Mouse (Mus musculus) heart, embryonic 10.5 days (tissue): ENCODE measurements around the gene Crtc3. TPM values are rescaled to one million over a fixed set of nuclear protein-coding genes. Genes with fewer than 3 reads are reported as not detected.

ENCODE experiments used
- DNase-seq: peaks from one replicate; pipeline ENCODE4 v3.0.0-alpha.2; 2017; ENCODE audit warnings: low spot score
- H3K27ac ChIP-seq: fragments of 300-500 bp; sonication (generic); 2 replicates; pipeline ENCODE4 v1.5.1; 2016; ENCODE audit warnings: mild to moderate bottlenecking
- H3K27me3 ChIP-seq: fragments of 300-500 bp; sonication (generic); 2 replicates; pipeline ENCODE4 v1.6.1; 2016; ENCODE audit warnings: mild to moderate bottlenecking; ENCODE audit not compliant: poor library complexity, insufficient read depth, severe bottlenecking
- H3K36me3 ChIP-seq: fragments of 300-500 bp; sonication (generic); 2 replicates; pipeline ENCODE4 v1.6.1; 2016; ENCODE audit warnings: mild to moderate bottlenecking, moderate library complexity
- H3K4me1 ChIP-seq: fragments of 300-500 bp; sonication (generic); 2 replicates; pipeline ENCODE4 v1.6.1; 2016; ENCODE audit warnings: mild to moderate bottlenecking
- H3K4me3 ChIP-seq: fragments of 300-500 bp; sonication (generic); 2 replicates; pipeline ENCODE4 v1.5.1; 2016; ENCODE audit warnings: mild to moderate bottlenecking, moderate library complexity
- H3K9me3 ChIP-seq: fragments of 300-500 bp; sonication (generic); 2 replicates; pipeline ENCODE4 v1.6.1; 2016; ENCODE audit warnings: mild to moderate bottlenecking, moderate library complexity
- WGBS: fragments of 180-500 bp; shearing (Covaris S2); methylation state at CpG from one replicate; pipeline ENCODE4 v1.1.7; 2016; 5-methylcytosine and 5-hydroxymethylcytosine counted together
- polyA plus RNA-seq: library from polyadenylated mRNA; unstranded; fragments of >200 nt; fragmentation: Nextera tagmentation; extraction: Ambion mirVana; gene quantifications from 2 replicates; pipeline ENCODE4 v1.2.1, GENCODE M21; 2016

Gene Crtc3
- polyA plus RNA-seq, 1 experiment from 2014 or later = 18.6 TPM

DNA sequence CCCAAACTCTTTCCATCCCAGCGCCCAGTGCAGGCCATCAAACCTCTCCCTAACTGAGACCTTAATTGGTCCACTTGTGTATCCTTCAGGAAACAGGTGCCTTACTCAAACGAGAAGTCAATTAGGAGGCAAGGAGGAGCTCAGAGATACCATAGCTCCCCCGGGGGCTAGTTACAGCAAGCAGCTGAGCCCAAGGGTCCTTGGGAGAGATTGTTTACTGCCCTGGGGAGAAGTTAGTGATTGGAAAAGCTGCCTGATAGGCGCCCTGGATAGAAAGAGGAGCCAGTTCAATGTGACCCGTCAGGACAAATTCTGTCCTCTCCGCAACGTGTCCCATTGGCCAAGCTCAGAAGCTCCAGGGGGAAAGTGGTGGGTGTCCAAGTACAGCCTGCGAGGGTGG lies 11.0 kb upstream of the Crtc3 start:
- no peaks in the 10 kb centered on the region for H3K27me3 ChIP-seq
- no peaks in the 10 kb centered on the region for H3K36me3 ChIP-seq
- 57% methylated on average over 8 of the region's 8 CpGs for WGBS
- peaks cover 6% of the 10 kb centered on the region; the same call in 1 of the 2 replicates for H3K4me1 ChIP-seq
- no peak for DNase-seq
- H3K9me3 ChIP-seq = no peaks in the 10 kb centered on the region
- H3K27ac ChIP-seq = 0 out of 2 replicates have a peak overlapping the region, but pooled peaks have one; percentile 2
- H3K4me3 ChIP-seq = no peak overlapping the region

- WGBS = 80% methylated on average over 2 of the region's 3 CpGs
- no peak overlapping the region for H3K4me3 ChIP-seq
- peaks cover 6% of the 10 kb centered on the region; the same call in 1 of the 2 replicates for H3K4me1 ChIP-seq
- no peaks in the 10 kb centered on the region for H3K9me3 ChIP-seq
- H3K27ac ChIP-seq = no peak overlapping the region
- H3K27me3 ChIP-seq = no peaks in the 10 kb centered on the region
- DNase-seq = no peak
- no peaks in the 10 kb centered on the region for H3K36me3 ChIP-seq
These were observed 10.3 kb upstream of the Crtc3 start for GRCm38 (mm10) chr7:80698940-80699339.

DNA sequence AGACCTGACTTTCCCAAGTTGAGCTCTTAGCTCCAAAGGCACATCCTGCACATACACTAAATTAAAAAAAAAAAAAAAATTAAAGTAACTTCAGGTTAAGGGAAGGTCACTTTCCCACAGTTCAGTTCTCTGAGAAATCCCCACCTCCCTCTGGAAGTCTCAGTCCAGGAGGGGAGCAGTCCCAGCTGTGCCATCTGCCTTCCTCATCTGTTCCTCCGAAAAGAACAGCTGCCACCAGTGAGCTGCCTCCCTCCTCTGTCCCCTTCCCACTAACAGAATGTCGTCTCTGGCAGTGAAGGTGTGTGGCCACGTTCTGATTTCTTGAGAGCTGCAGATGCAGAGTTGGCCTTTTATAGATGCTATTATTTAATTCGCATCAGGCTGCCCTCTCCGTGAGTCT lies 9.2 kb upstream of the Crtc3 start:
- Histone ChIP-seq H3K9me3 (no peaks in the 10 kb centered on the region), H3K36me3 (no peaks in the 10 kb centered on the region), H3K4me1 (peaks cover 6% of the 10 kb centered on the region; the same call in 1 of the 2 replicates), H3K27ac (no peak overlapping the region), H3K27me3 (no peaks in the 10 kb centered on the region), H3K4me3 (no peak overlapping the region)
- WGBS = 77% methylated on average over 5 of the region's 5 CpGs
- DNase-seq = peak; percentile 63

DNA sequence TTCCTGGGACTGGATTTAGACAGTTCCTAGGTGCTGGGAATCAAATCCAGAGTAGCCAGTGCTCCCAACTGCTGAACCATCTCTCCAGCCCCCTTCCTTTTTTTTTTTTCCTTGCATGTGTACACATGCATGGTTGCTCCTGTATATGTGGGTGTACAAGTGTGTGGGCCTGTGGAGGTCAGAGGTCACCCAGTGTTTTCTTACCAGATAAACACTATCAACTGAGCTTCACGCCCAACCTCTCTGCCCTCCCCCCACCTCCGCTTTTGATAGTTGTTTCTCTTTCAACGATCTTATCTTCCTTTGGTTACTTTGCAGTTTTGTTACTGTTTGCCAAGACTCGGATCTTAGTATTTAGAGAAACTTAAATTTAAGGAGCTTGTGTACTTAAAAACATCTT lies 8.2 kb upstream of the Crtc3 start:
- no peaks in the 10 kb centered on the region for H3K9me3 ChIP-seq
- no peak overlapping the region for H3K27ac ChIP-seq
- peaks cover 6% of the 10 kb centered on the region; the same call in 1 of the 2 replicates for H3K4me1 ChIP-seq
- no peak overlapping the region for H3K4me3 ChIP-seq
- H3K27me3 ChIP-seq = no peaks in the 10 kb centered on the region
- peak; percentile 71 for DNase-seq
- H3K36me3 ChIP-seq = no peaks in the 10 kb centered on the region
- 31% methylated on average over 4 of the region's 4 CpGs for WGBS

DNA sequence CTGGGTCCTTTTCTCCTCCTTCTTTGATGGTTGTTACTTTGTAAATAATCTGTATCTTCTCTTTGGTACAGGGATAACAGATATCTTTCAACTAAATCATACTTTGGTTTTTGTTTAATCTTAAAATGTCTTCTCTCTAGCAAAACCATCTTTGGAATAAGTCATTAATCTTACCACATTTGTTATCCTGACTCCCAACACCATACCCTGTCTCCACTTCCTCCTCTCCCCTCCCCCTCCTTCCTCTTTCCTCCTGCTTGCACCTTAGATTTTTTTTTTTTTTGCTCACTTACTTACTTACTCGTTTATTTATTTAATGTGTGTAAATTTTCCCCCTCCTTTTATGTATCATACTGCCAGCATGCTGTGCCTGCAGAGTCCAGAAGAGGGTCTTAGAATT lies 7.7 kb upstream of the Crtc3 start:
- Histone ChIP-seq H3K27ac (no peak overlapping the region), H3K36me3 (no peaks in the 10 kb centered on the region), H3K27me3 (no peaks in the 10 kb centered on the region), H3K9me3 (no peaks in the 10 kb centered on the region), H3K4me3 (no peak overlapping the region), H3K4me1 (peaks cover 6% of the 10 kb centered on the region; the same call in 1 of the 2 replicates)
- DNase-seq = no peak
- WGBS = 55% methylated on average over 1 of the region's 1 CpGs

- Histone ChIP-seq H3K36me3 (no peaks in the 10 kb centered on the region), H3K4me1 (peaks cover 10% of the 10 kb centered on the region; the same call in 1 of the 2 replicates), H3K27me3 (no peaks in the 10 kb centered on the region), H3K4me3 (no peak overlapping the region), H3K9me3 (no peaks in the 10 kb centered on the region), H3K27ac (no peak overlapping the region)
- DNase-seq = no peak
- 89% methylated on average over 9 of the region's 9 CpGs for WGBS
These were observed 3.8 kb upstream of the Crtc3 start for GRCm38 (mm10) chr7:80692472-80692871.

GRCm38 (mm10) chr7:80691131-80691530 lies 2.5 kb upstream of the Crtc3 start:
- no peaks in the 10 kb centered on the region for H3K9me3 ChIP-seq
- 69% methylated on average over 6 of the region's 6 CpGs for WGBS
- no peak overlapping the region for H3K4me3 ChIP-seq
- no peak for DNase-seq
- no peaks in the 10 kb centered on the region for H3K36me3 ChIP-seq
- no peaks in the 10 kb centered on the region for H3K27me3 ChIP-seq
- no peak overlapping the region for H3K27ac ChIP-seq
- H3K4me1 ChIP-seq = peaks cover 16% of the 10 kb centered on the region

- H3K27me3 ChIP-seq = no peaks in the 10 kb centered on the region
- DNase-seq = no peak
- H3K4me3 ChIP-seq = peak overlapping the region; percentile 88
- H3K9me3 ChIP-seq = no peaks in the 10 kb centered on the region
- 32% methylated on average over 10 of the region's 10 CpGs for WGBS
- H3K27ac ChIP-seq = peak overlapping the region; percentile 97
- no peaks in the 10 kb centered on the region for H3K36me3 ChIP-seq
- H3K4me1 ChIP-seq = peaks cover 23% of the 10 kb centered on the region
These were observed 529 bp upstream of the Crtc3 start for GRCm38 (mm10) chr7:80689221-80689591.

DNA sequence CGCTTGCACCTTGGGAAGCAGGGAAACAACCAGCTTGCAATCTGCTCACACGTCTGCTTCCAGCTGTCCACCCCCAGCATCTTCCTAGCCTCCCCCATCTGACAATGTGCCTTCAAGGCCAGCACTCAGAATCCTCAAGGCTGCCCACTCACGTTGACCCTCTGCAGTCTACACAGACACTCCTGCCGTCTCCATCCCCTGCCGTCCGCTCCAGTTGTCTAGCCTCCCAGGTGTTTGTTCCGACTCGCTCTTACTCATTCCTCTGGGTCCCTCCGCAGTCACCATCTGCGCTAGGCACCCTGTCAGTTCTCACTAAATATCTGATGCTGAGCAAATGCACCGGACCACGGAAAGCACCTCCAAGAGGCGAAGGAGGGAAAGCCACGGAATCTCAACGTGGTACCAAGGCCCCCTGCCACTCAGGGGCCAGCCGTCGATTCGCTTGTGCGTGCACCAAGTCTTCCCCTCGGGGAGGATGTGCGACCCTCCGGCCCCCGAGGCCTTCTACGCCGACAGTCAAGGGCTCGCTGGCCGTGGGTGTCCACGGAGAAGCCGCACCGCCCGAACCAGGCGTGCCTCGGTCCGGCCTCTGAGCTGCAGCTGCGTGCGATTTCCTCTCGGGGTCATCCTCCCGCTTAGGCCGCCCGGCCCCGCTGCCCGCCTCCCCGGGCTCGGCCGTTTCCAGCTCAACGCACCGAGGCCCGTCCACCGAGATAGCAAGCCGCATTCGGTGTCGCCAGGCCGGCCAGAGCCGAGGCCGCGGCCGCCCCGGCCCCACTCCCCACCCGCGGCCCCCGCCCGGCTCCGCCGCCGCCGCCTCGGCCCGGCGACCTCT lies 739 bp downstream of the Crtc3 start:
- Histone ChIP-seq H3K27me3 (no peaks in the 10 kb centered on the region), H3K9me3 (no peaks in the 10 kb centered on the region), H3K4me3 (peak overlapping the region; percentile 88), H3K36me3 (no peaks in the 10 kb centered on the region), H3K4me1 (peaks cover 26% of the 10 kb centered on the region), H3K27ac (peak overlapping the region; percentile 97)
- 1% methylated on average over 66 of the region's 69 CpGs for WGBS
- peak; percentile 87 for DNase-seq

DNA sequence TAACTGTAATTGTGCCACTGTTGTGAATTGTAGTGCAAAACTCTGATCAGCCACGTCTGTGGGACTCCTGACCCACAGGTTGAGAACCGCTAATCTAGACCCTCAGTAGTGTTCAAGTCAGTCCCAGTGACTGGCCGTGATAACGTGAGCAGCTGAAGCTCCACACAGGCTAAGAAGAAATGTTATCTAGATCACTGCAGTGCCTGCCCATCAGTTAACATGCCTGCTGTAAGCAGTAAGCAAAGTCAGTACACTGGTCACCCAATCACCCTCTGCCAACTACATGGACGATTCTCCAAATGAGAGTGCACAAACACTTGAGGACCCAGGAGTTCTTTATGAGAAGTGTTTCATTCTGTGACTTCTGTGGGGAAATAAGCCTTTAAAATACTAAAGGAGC lies 3.0 kb downstream of the Crtc3 start:
- Histone ChIP-seq H3K27ac (no peak overlapping the region), H3K36me3 (no peaks in the 10 kb centered on the region), H3K4me1 (peaks cover 45% of the 10 kb centered on the region), H3K9me3 (no peaks in the 10 kb centered on the region), H3K27me3 (no peaks in the 10 kb centered on the region), H3K4me3 (no peak overlapping the region)
- DNase-seq = no peak
- 65% methylated on average over 5 of the region's 5 CpGs for WGBS

DNA sequence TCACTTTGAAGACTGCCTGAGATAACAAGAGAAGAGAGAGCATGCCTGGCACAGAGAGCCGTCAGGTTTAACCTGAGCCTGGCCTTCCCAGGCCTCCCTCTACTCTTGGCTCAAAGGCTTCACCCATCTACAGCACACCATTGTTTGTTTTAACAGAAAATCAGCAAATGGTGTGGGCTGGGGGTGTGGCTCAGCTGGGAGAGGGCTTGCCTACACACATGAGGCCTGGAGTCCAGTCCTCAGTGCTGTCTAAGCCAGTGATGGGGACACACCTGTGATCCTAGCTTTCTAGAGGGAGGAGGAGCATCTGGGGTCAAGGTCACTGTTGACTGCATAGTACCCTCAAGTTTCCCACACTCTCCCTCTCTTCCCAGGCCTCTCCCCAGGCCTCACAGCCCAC lies 6.0 kb downstream of the Crtc3 start:
- H3K36me3 ChIP-seq = no peaks in the 10 kb centered on the region
- 17% methylated on average over 1 of the region's 1 CpGs for WGBS
- peak overlapping the region; percentile 52; the same call in 1 of the 2 replicates for H3K27ac ChIP-seq
- H3K9me3 ChIP-seq = no peaks in the 10 kb centered on the region
- no peaks in the 10 kb centered on the region for H3K27me3 ChIP-seq
- no peak overlapping the region for H3K4me3 ChIP-seq
- DNase-seq = no peak
- peaks cover 45% of the 10 kb centered on the region for H3K4me1 ChIP-seq

- Histone ChIP-seq H3K9me3 (no peaks in the 10 kb centered on the region), H3K27me3 (no peaks in the 10 kb centered on the region), H3K4me1 (peaks cover 37% of the 10 kb centered on the region), H3K36me3 (peaks cover 10% of the 10 kb centered on the region), H3K27ac (peak overlapping the region; percentile 74; the same call in 1 of the 2 replicates), H3K4me3 (peak overlapping the region; percentile 18; the same call in 1 of the 2 replicates)
- peak; percentile 82 for DNase-seq
- WGBS = 20% methylated on average over 12 of the region's 12 CpGs
These were observed 8.3 kb downstream of the Crtc3 start for GRCm38 (mm10) chr7:80680218-80680847.

- no peaks in the 10 kb centered on the region for H3K27me3 ChIP-seq
- no peak overlapping the region for H3K4me3 ChIP-seq
- H3K9me3 ChIP-seq = no peaks in the 10 kb centered on the region
- peaks cover 15% of the 10 kb centered on the region for H3K36me3 ChIP-seq
- no peak for DNase-seq
- WGBS = 69% methylated on average over 3 of the region's 3 CpGs
- H3K4me1 ChIP-seq = peaks cover 17% of the 10 kb centered on the region
- no peak overlapping the region for H3K27ac ChIP-seq
These were observed 16.4 kb downstream of the Crtc3 start for GRCm38 (mm10) chr7:80672323-80672722.
